In genomic region chr8:109536703-109537102, GRCm38 (mm10) we compare ENCODE assay signal across 9 mouse cellular contexts. TPM values are rescaled to one million over a fixed set of nuclear protein-coding genes. Genes with fewer than 3 reads are reported as not detected.
DNase-seq lines count a peak whose midpoint lies in the region; ATAC-seq and TF ChIP-seq lines count a peak whose summit lies in the region.
"Had no signal": no experiment of that assay in that cellular context is flagged by ENCODE, and none has a peak within 500 bp of the region (broad histone marks: within the 10 kb centered on the region; RNA-seq: fewer than 3 reads in every experiment).

No protein-coding gene starts in this region.

- TF ChIP-seq EP300 in lung, postnatal 0 days (IDR thresholded peaks at IDR 0.05), result no peak

- 1% methylated on average over 5 of the region's 5 CpGs for WGBS in forebrain, postnatal 0 days
- WGBS in hindbrain, embryonic 10.5 days, result 6% methylated on average over 5 of the region's 5 CpGs
- WGBS in lung, postnatal 0 days, result 9% methylated on average over 5 of the region's 5 CpGs

- H3K4me1 ChIP-seq in forebrain, postnatal 0 days (ENCODE audit: insufficient read depth), result peaks cover 3% of the 10 kb centered on the region; the same call in 1 of the 2 replicates
- peaks cover 8% of the 10 kb centered on the region for H3K4me1 ChIP-seq in hindbrain, embryonic 10.5 days (replicated peaks)
- H3K4me1 ChIP-seq in lung, postnatal 0 days (ENCODE audit: insufficient read depth, low read depth, low read length), result no peaks in the 10 kb centered on the region

- DNase-seq in MEL-GATA-1-ER (ENCODE audit: extremely low read depth, low read depth), result peak; percentile 50
- peak; percentile 53 to 73 for DNase-seq in cerebellum, adult 18-20 months
- DNase-seq in forebrain, postnatal 0 days, result peak; percentile 85
- peak; percentile 84 for DNase-seq in hindbrain, embryonic 10.5 days (ENCODE audit: low spot score)
- peak; percentile 89 to 90 for DNase-seq in layer of hippocampus, postnatal 10 days (ENCODE audit: low spot score in 2 of 2)
- peak; percentile 79 for DNase-seq in lung, postnatal 0 days (ENCODE audit: low spot score)
- peak; percentile 49 for DNase-seq in retina, adult 2 months (ENCODE audit: low read depth, low spot score)
- DNase-seq in thymus, postnatal 36 days, result peak; percentile 56 to 69

- TF ChIP-seq CTCF in forebrain, postnatal 0 days (IDR thresholded peaks at IDR 0.05; ENCODE audit: low read depth), result peak; percentile 90
- peak; percentile 86 for TF ChIP-seq CTCF in lung, postnatal 0 days (IDR thresholded peaks at IDR 0.05)

- H3K27me3 ChIP-seq in forebrain, postnatal 0 days (ENCODE audit: insufficient read depth, low read length), result no peaks in the 10 kb centered on the region
- no peaks in the 10 kb centered on the region for H3K27me3 ChIP-seq in hindbrain, embryonic 10.5 days (ENCODE audit: insufficient read depth, poor library complexity, severe bottlenecking)
- no peaks in the 10 kb centered on the region for H3K27me3 ChIP-seq in lung, postnatal 0 days (replicated peaks; ENCODE audit: insufficient read depth, low read length)

- H3K27ac ChIP-seq in forebrain, postnatal 0 days (ENCODE audit: low read depth, low read length), result no peak overlapping the region
- 0 out of 2 replicates have a peak overlapping the region, but pooled peaks have one; percentile 56 for H3K27ac ChIP-seq in hindbrain, embryonic 10.5 days
- H3K27ac ChIP-seq in lung, postnatal 0 days (ENCODE audit: low read length), result no peak overlapping the region

- peak overlapping the region; percentile 26; the same call in 1 of the 2 replicates for H3K4me2 ChIP-seq in forebrain, postnatal 0 days (ENCODE audit: low read depth)
- no peak overlapping the region for H3K4me2 ChIP-seq in lung, postnatal 0 days (replicated peaks; ENCODE audit: low read depth, low read length)

- no peaks in the 10 kb centered on the region for H3K36me3 ChIP-seq in forebrain, postnatal 0 days (ENCODE audit: insufficient read depth)
- H3K36me3 ChIP-seq in hindbrain, embryonic 10.5 days, result no peaks in the 10 kb centered on the region
- no peaks in the 10 kb centered on the region for H3K36me3 ChIP-seq in lung, postnatal 0 days (ENCODE audit: insufficient read depth, low read length)

- H3K9me3 ChIP-seq in forebrain, postnatal 0 days (ENCODE audit: low read length), result no peaks in the 10 kb centered on the region
- H3K9me3 ChIP-seq in hindbrain, embryonic 10.5 days, result no peaks in the 10 kb centered on the region
- no peaks in the 10 kb centered on the region for H3K9me3 ChIP-seq in lung, postnatal 0 days (ENCODE audit: low read length)

- 0 out of 2 replicates have a peak overlapping the region, but pooled peaks have one; percentile 18 for H3K9ac ChIP-seq in forebrain, postnatal 0 days
- H3K9ac ChIP-seq in lung, postnatal 0 days (replicated peaks; ENCODE audit: low read depth), result no peak overlapping the region

- no peak overlapping the region for H3K4me3 ChIP-seq in forebrain, postnatal 0 days (ENCODE audit: low read depth, low read length)
- H3K4me3 ChIP-seq in hindbrain, embryonic 10.5 days, result 0 out of 2 replicates have a peak overlapping the region, but pooled peaks have one; percentile 21
- H3K4me3 ChIP-seq in lung, postnatal 0 days (ENCODE audit: low read depth, low read length), result no peak overlapping the region
- H3K4me3 ChIP-seq: myocyte had no signal

- peak; percentile 91 for ATAC-seq in forebrain, postnatal 0 days
- ATAC-seq in lung, postnatal 0 days, result peak; percentile 71

RNA-seq across cellular contexts. Expression of gene Dhx38, which starts 29.0 kb away (rescaled TPM):
- total RNA-seq in forebrain, postnatal 0 days (2014; rRNA removed), result 23.2 and 28.2 TPM in 2 replicates
- polyA plus RNA-seq in forebrain, postnatal 0 days (2015; fragmentation: Nextera tagmentation; extraction: Ambion mirVana), result 12.8 and 14.1 TPM in 2 replicates
- polyA plus RNA-seq in hindbrain, embryonic 10.5 days (2016; fragmentation: Nextera tagmentation; extraction: Ambion mirVana), result 28.0 and 34.7 TPM in 2 replicates
- total RNA-seq in layer of hippocampus, postnatal 10 days (2021), result 10 to 100 TPM; 21.2 to 23.1 TPM
- polyA plus RNA-seq in lung, postnatal 0 days (2015; fragmentation: Nextera tagmentation; extraction: Ambion mirVana), result 12.5 and 12.7 TPM in 2 replicates

RNA-seq across cellular contexts. Expression of gene Txnl4b, which starts 29.0 kb away (rescaled TPM):
- 12.0 and 12.2 TPM in 2 replicates for total RNA-seq in forebrain, postnatal 0 days (2014; rRNA removed)
- polyA plus RNA-seq in forebrain, postnatal 0 days (2015; fragmentation: Nextera tagmentation; extraction: Ambion mirVana), result 34.0 and 35.2 TPM in 2 replicates
- 29.0 and 30.5 TPM in 2 replicates for polyA plus RNA-seq in hindbrain, embryonic 10.5 days (2016; fragmentation: Nextera tagmentation; extraction: Ambion mirVana)
- 10 to 100 TPM; 11.6 to 11.9 TPM for total RNA-seq in layer of hippocampus, postnatal 10 days (2021)
- polyA plus RNA-seq in lung, postnatal 0 days (2015; fragmentation: Nextera tagmentation; extraction: Ambion mirVana), result 24.4 and 25.0 TPM in 2 replicates

RNA-seq across cellular contexts. Expression of gene Hp, which starts 42.3 kb away (rescaled TPM):
- total RNA-seq in forebrain, postnatal 0 days (2014; rRNA removed), result 0.15 and 1.5 TPM in 2 replicates
- 0.38 and 0.44 TPM in 2 replicates for polyA plus RNA-seq in forebrain, postnatal 0 days (2015; fragmentation: Nextera tagmentation; extraction: Ambion mirVana)
- polyA plus RNA-seq in hindbrain, embryonic 10.5 days (2016; fragmentation: Nextera tagmentation; extraction: Ambion mirVana), result 0.93 and 1.2 TPM in 2 replicates
- under 1 TPM in 1 of 2 experiments, not detected in 1; 0.25 TPM for total RNA-seq in layer of hippocampus, postnatal 10 days (2021)
- 703 and 838 TPM in 2 replicates for polyA plus RNA-seq in lung, postnatal 0 days (2015; fragmentation: Nextera tagmentation; extraction: Ambion mirVana)
- polyA plus RNA-seq: myocyte had no signal

RNA-seq across cellular contexts. Expression of gene Pmfbp1, which starts 42.9 kb away (rescaled TPM):
- 0.38 and 2.2 TPM in 2 replicates for total RNA-seq in forebrain, postnatal 0 days (2014; rRNA removed)
- polyA plus RNA-seq in forebrain, postnatal 0 days (2015; fragmentation: Nextera tagmentation; extraction: Ambion mirVana), result 0.08 and 0.25 TPM in 2 replicates
- 1.2 and 1.5 TPM in 2 replicates for polyA plus RNA-seq in hindbrain, embryonic 10.5 days (2016; fragmentation: Nextera tagmentation; extraction: Ambion mirVana)
- total RNA-seq in layer of hippocampus, postnatal 10 days (2021), result under 1 TPM; 0.22 to 0.41 TPM
- not detected in 2 replicates for polyA plus RNA-seq in lung, postnatal 0 days (2015; fragmentation: Nextera tagmentation; extraction: Ambion mirVana)
- polyA plus RNA-seq: myocyte had no signal

Comparison
In these comparisons a context has a peak if more than half of its experiments do, and no peak if none do; other contexts are left out.
1. RNA of gene Hp, which starts 42.3 kb away (polyA plus RNA-seq): 703 to 838 TPM in lung, postnatal 0 days; 0.93 to 1.2 TPM in hindbrain, embryonic 10.5 days and 0.38 to 0.44 TPM in forebrain, postnatal 0 days; every median in the first group is over 100 times any median in the second.
2. Peak in every context shown above with its lines, with median percentiles within 50 percentile points of each other: DNase-seq.